Comparison of ENCODE assay signal across 25 mouse cellular contexts in genomic region chr8:13117096-13117495, GRCm38 (mm10). TPM values are rescaled to one million over a fixed set of nuclear protein-coding genes. Genes with fewer than 3 reads are reported as not detected.
DNase-seq lines count a peak whose midpoint lies in the region; ATAC-seq lines count a peak whose summit lies in the region.
"Had no signal": no experiment of that assay in that cellular context is flagged by ENCODE, and none has a peak within 500 bp of the region (broad histone marks: within the 10 kb centered on the region; RNA-seq: fewer than 3 reads in every experiment).

No protein-coding gene starts in this region.

- DNase-seq in adipocyte (ENCODE audit: low spot score): peak; percentile 65
- DNase-seq in adrenal gland, postnatal 10 days: peak; percentile 78
- peak; percentile 12 for DNase-seq in brain, adult 2 months (ENCODE audit: low read depth, low spot score)
- DNase-seq in cerebellum, adult 18-20 months: no peak
- DNase-seq in left cerebral cortex, postnatal 14 days (ENCODE audit: low spot score in 2 of 2): no peak
- DNase-seq: cerebellum, adult 11 months; cerebellum, adult 9-10 months; cerebellum, postnatal 36 days; forebrain, postnatal 0 days; gastrocnemius, postnatal 14 days; heart, adult 2 months; heart, postnatal 14 days had no signal

- ATAC-seq in hindbrain, embryonic 13.5 days (ENCODE audit: low FRiP score): no peak
- ATAC-seq in hindbrain, embryonic 16.5 days: no peak
- ATAC-seq: activated CD4-positive, CD25-positive, alpha-beta regulatory T cell, adult 4 months; forebrain, embryonic 13.5 days; forebrain, postnatal 0 days; intestine, embryonic 16.5 days; Patski had no signal

- no peak overlapping the region for H3K4me2 ChIP-seq in hindbrain, embryonic 13.5 days
- H3K4me2 ChIP-seq in hindbrain, embryonic 16.5 days (ENCODE audit: low read length): no peak overlapping the region
- H3K4me2 ChIP-seq: forebrain, embryonic 13.5 days; heart, embryonic 11.5 days; heart, embryonic 15.5 days; hindbrain, embryonic 14.5 days had no signal

- no peak overlapping the region for H3K27ac ChIP-seq in hindbrain, embryonic 13.5 days
- H3K27ac ChIP-seq in hindbrain, embryonic 16.5 days (ENCODE audit: low read depth, low read length): no peak overlapping the region
- H3K27ac ChIP-seq: embryonic facial prominence, embryonic 10.5 days; forebrain, embryonic 13.5 days; heart, adult 2 months; heart, embryonic 15.5 days; hindbrain, embryonic 14.5 days had no signal

- H3K36me3 ChIP-seq in hindbrain, embryonic 13.5 days: peaks cover 33% of the 10 kb centered on the region
- peaks cover 5% of the 10 kb centered on the region; the same call in 1 of the 2 replicates for H3K36me3 ChIP-seq in hindbrain, embryonic 16.5 days (ENCODE audit: control insufficient read depth, insufficient read depth, low read length)

- intact Hi-C loops in left cerebral cortex, postnatal 14 days (cut with DNase I): no loop called here

- no peaks in the 10 kb centered on the region for H3K9me3 ChIP-seq in hindbrain, embryonic 13.5 days
- H3K9me3 ChIP-seq in hindbrain, embryonic 16.5 days (ENCODE audit: control insufficient read depth, low read length): no peaks in the 10 kb centered on the region
- H3K9me3 ChIP-seq: embryonic facial prominence, embryonic 10.5 days; forebrain, embryonic 13.5 days; heart, embryonic 15.5 days had no signal

- H3K4me3 ChIP-seq in hindbrain, embryonic 13.5 days: no peak overlapping the region
- no peak overlapping the region for H3K4me3 ChIP-seq in hindbrain, embryonic 16.5 days (ENCODE audit: low read length)
- H3K4me3 ChIP-seq: embryonic facial prominence, embryonic 10.5 days; forebrain, embryonic 13.5 days; heart, adult 2 months; heart, embryonic 15.5 days had no signal

- H3K27me3 ChIP-seq in hindbrain, embryonic 13.5 days: no peaks in the 10 kb centered on the region
- H3K27me3 ChIP-seq in hindbrain, embryonic 16.5 days (replicated peaks; ENCODE audit: control insufficient read depth, insufficient read depth, low read length): no peaks in the 10 kb centered on the region
- H3K27me3 ChIP-seq: CH12.LX; forebrain, embryonic 13.5 days; heart, embryonic 15.5 days; Patski had no signal

- 95% methylated on average over 2 of the region's 2 CpGs for WGBS in hindbrain, embryonic 13.5 days
- 88% methylated on average over 2 of the region's 2 CpGs for WGBS in hindbrain, embryonic 16.5 days

- 0 out of 2 replicates have a peak, but pooled peaks cover 3% of the 10 kb centered on the region for H3K4me1 ChIP-seq in hindbrain, embryonic 13.5 days (replicated peaks)
- H3K4me1 ChIP-seq in hindbrain, embryonic 16.5 days (ENCODE audit: control insufficient read depth, insufficient read depth, low read depth, low read length): no peaks in the 10 kb centered on the region
- H3K4me1 ChIP-seq: embryonic facial prominence, embryonic 10.5 days; forebrain, embryonic 13.5 days had no signal

- 0 out of 2 replicates have a peak overlapping the region, but pooled peaks have one; percentile 15 for H3K9ac ChIP-seq in hindbrain, embryonic 13.5 days
- no peak overlapping the region for H3K9ac ChIP-seq in hindbrain, embryonic 16.5 days (ENCODE audit: low read depth, low read length)
- H3K9ac ChIP-seq: forebrain, embryonic 13.5 days; forebrain, postnatal 0 days; heart, embryonic 15.5 days; hindbrain, embryonic 14.5 days had no signal

RNA-seq across cellular contexts. Expression of gene Cul4a, which starts 11.7 kb away (rescaled TPM):
- polyA plus RNA-seq in hindbrain, embryonic 13.5 days (2015; fragmentation: Nextera tagmentation; extraction: Ambion mirVana): 71.7 and 73.0 TPM in 2 replicates
- 67.5 and 72.7 TPM in 2 replicates for polyA plus RNA-seq in hindbrain, embryonic 16.5 days (2015; fragmentation: Nextera tagmentation; extraction: Ambion mirVana)
- 100 to 1,000 TPM in 1 of 2 experiments, 10 to 100 TPM in 1; 85.9 to 107 TPM for total RNA-seq in adrenal gland, postnatal 10 days (2021)
- 10 to 100 TPM; 56.2 to 59.6 TPM for total RNA-seq in left cerebral cortex, postnatal 14 days (2021)

RNA-seq across cellular contexts. Expression of gene Pcid2, which starts 11.8 kb away (rescaled TPM):
- 41.7 and 44.3 TPM in 2 replicates for polyA plus RNA-seq in hindbrain, embryonic 13.5 days (2015; fragmentation: Nextera tagmentation; extraction: Ambion mirVana)
- polyA plus RNA-seq in hindbrain, embryonic 16.5 days (2015; fragmentation: Nextera tagmentation; extraction: Ambion mirVana): 36.8 and 41.2 TPM in 2 replicates
- 10 to 100 TPM; 17.9 to 21.0 TPM for total RNA-seq in adrenal gland, postnatal 10 days (2021)
- total RNA-seq in left cerebral cortex, postnatal 14 days (2021): 10 to 100 TPM; 26.6 to 29.0 TPM

RNA-seq across cellular contexts. Expression of gene Lamp1, which starts 41.9 kb away (rescaled TPM):
- 272 and 273 TPM in 2 replicates for polyA plus RNA-seq in hindbrain, embryonic 13.5 days (2015; fragmentation: Nextera tagmentation; extraction: Ambion mirVana)
- 318 and 342 TPM in 2 replicates for polyA plus RNA-seq in hindbrain, embryonic 16.5 days (2015; fragmentation: Nextera tagmentation; extraction: Ambion mirVana)
- 100 to 1,000 TPM; 351 to 364 TPM for total RNA-seq in adrenal gland, postnatal 10 days (2021)
- 100 to 1,000 TPM; 307 to 320 TPM for total RNA-seq in left cerebral cortex, postnatal 14 days (2021)

RNA-seq across cellular contexts. Expression of gene Proz, which starts 56.4 kb away (rescaled TPM):
- 0.73 and 1.1 TPM in 2 replicates for polyA plus RNA-seq in hindbrain, embryonic 13.5 days (2015; fragmentation: Nextera tagmentation; extraction: Ambion mirVana)
- polyA plus RNA-seq in hindbrain, embryonic 16.5 days (2015; fragmentation: Nextera tagmentation; extraction: Ambion mirVana): 1.1 and 1.3 TPM in 2 replicates
- 10 to 100 TPM; 19.2 to 41.7 TPM for total RNA-seq in adrenal gland, postnatal 10 days (2021)
- not detected for total RNA-seq in left cerebral cortex, postnatal 14 days (2021)
- total RNA-seq: gastrocnemius, adult 18-20 months; gastrocnemius, postnatal 14 days; heart, adult 2 months; heart, postnatal 14 days; hematopoietic stem cell, adult 5-6 weeks had no signal
- polyA plus RNA-seq: heart, adult 2 months had no signal

Comparison
In these comparisons a context has a peak if more than half of its experiments do, and no peak if none do; other contexts are left out.
1. DNase-seq: peak in adipocyte (single experiment), adrenal gland, postnatal 10 days (single experiment) and brain, adult 2 months (single experiment); none in cerebellum, adult 18-20 months (0 of 2) and left cerebral cortex, postnatal 14 days (0 of 2).